Mouse (Mus musculus) G1E (cell line): ENCODE results near the gene Rbm28.

Experiments
- CTCF ChIP-seq: IDR thresholded peaks from 2 replicates; pipeline ENCODE4 v1.5.1; 2012; ENCODE audit warnings: low read depth, low read length, inconsistent platforms, mixed read lengths
- POLR2AphosphoS5 ChIP-seq: IDR thresholded peaks from 2 replicates; pipeline ENCODE4 v1.6.1; 2012; ENCODE audit warnings: low read depth, low read length, inconsistent platforms; ENCODE audit not compliant: insufficient replicate concordance
- TAL1 ChIP-seq: conservative IDR thresholded peaks from 2 replicates; pipeline ENCODE4 v1.6.1; 2012; ENCODE audit warnings: low read depth, low read length, inconsistent platforms, mixed read lengths

- TF ChIP-seq CTCF = no peak
- no peak for TF ChIP-seq TAL1
- no peak for TF ChIP-seq POLR2AphosphoS5
Measured at GRCm38 (mm10) chr6:29207017-29207416, 42.2 kb upstream of the Rbm28 start.
